Mouse (Mus musculus): ENCODE data around the gene Rab3b. TPM values are rescaled to one million over a fixed set of nuclear protein-coding genes. Genes with fewer than 3 reads are reported as not detected.
A peak's percentile ranks its signal among the peaks of the same experiment; 100 is the strongest.

Rab3b gene
- polyA plus RNA-seq, 1 experiment from 2014 or later = 16.3 TPM

DNA sequence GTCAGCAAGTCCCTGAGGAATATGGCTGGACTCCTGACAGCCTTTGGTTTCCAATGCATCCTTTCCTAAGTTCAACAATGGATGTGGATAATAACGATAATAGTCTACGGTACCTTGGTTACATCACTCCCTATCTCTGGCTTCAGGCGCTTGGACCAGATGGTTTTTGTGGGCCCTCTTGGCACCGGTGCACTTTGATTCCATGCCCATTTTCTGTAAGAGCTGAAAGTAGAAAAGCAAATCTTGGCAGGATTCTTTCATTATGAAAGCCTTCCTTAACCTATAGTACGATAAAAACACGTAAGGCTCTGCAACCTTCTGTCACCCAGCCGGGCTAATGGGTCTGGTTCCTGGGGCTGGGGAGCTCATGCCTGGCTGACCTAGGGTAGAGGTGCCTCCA lies 70.3 kb downstream of the Rab3b start:
- H3K9me3 ChIP-seq (ENCODE audit: control insufficient read depth, low read depth, low read length) = no peaks in the 10 kb centered on the region
- no peaks in the 10 kb centered on the region for H3K36me3 ChIP-seq (ENCODE audit: control insufficient read depth, insufficient read depth, low read length)
- WGBS = 86% methylated on average over 7 of the region's 7 CpGs
- H3K4me1 ChIP-seq (ENCODE audit: control insufficient read depth, insufficient read depth, low read length) = no peaks in the 10 kb centered on the region
- H3K9ac ChIP-seq (replicated peaks; ENCODE audit: low read depth, low read length) = no peak overlapping the region
- H3K27me3 ChIP-seq (ENCODE audit: control insufficient read depth, insufficient read depth, low read length) = no peaks in the 10 kb centered on the region
- H3K27ac ChIP-seq (ENCODE audit: low read length) = no peak overlapping the region
- H3K4me3 ChIP-seq (ENCODE audit: low read depth, low read length) = no peak overlapping the region
- ATAC-seq (ENCODE audit: insufficient number of reproducible peaks, insufficient read depth, low FRiP score, low read depth) = no peak
- H3K4me2 ChIP-seq (replicated peaks; ENCODE audit: low read depth, low read length) = no peak overlapping the region

DNA sequence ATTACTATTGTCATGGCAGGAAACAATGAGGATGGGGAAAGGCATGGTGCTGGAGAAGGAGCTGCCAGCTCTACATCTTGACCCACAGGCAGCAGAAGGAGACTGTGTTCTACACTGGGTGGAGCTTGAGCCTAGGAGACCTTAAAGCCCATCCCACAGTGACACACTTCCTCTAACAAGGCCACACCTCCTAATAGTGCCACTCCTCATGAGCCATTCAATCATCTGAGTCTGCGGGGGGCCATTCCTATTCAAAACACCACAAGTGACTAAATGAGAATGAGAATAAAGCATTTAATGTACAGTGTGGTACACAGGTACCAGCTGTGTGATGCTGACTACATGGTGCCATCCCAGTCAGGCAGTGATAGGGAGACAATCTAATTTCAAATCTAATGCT lies 71.3 kb downstream of the Rab3b start:
- Histone ChIP-seq H3K4me2 (replicated peaks; ENCODE audit: low read depth, low read length) (no peak overlapping the region), H3K9ac (replicated peaks; ENCODE audit: low read depth, low read length) (no peak overlapping the region), H3K27ac (ENCODE audit: low read length) (no peak overlapping the region), H3K27me3 (ENCODE audit: control insufficient read depth, insufficient read depth, low read length) (no peaks in the 10 kb centered on the region), H3K4me1 (ENCODE audit: control insufficient read depth, insufficient read depth, low read length) (no peaks in the 10 kb centered on the region), H3K36me3 (ENCODE audit: control insufficient read depth, insufficient read depth, low read length) (no peaks in the 10 kb centered on the region), H3K9me3 (ENCODE audit: control insufficient read depth, low read depth, low read length) (no peaks in the 10 kb centered on the region), H3K4me3 (ENCODE audit: low read depth, low read length) (no peak overlapping the region)
- 91% methylated on average over 1 of the region's 1 CpGs for WGBS
- no peak for ATAC-seq (ENCODE audit: insufficient number of reproducible peaks, insufficient read depth, low FRiP score, low read depth)

DNA sequence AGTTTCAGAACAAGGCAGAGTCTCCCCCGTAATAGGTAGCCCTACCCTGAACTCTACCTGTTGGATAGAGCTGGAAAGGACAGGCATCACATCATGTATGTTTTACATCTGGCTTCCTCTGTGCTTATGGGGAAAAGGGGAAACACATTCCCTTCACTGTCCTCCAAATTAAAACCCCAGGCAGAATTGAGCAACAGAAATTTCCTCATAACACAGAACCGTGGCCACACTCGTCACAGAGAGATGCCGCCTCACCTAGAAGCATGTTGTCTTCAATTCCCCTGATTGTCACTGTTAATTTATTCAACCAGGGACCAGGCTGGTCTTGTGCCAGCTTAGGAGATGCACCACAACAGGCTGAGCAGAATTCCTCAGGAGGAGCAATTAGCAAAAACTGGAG lies 72.8 kb downstream of the Rab3b start:
- Histone ChIP-seq H3K36me3 (ENCODE audit: control insufficient read depth, insufficient read depth, low read length) (no peaks in the 10 kb centered on the region), H3K27me3 (ENCODE audit: control insufficient read depth, insufficient read depth, low read length) (no peaks in the 10 kb centered on the region), H3K4me3 (ENCODE audit: low read depth, low read length) (no peak overlapping the region), H3K4me2 (replicated peaks; ENCODE audit: low read depth, low read length) (no peak overlapping the region), H3K27ac (ENCODE audit: low read length) (no peak overlapping the region), H3K9me3 (ENCODE audit: control insufficient read depth, low read depth, low read length) (no peaks in the 10 kb centered on the region), H3K4me1 (ENCODE audit: control insufficient read depth, insufficient read depth, low read length) (no peaks in the 10 kb centered on the region), H3K9ac (replicated peaks; ENCODE audit: low read depth, low read length) (no peak overlapping the region)
- WGBS = 91% methylated on average over 4 of the region's 4 CpGs
- no peak for ATAC-seq (ENCODE audit: insufficient number of reproducible peaks, insufficient read depth, low FRiP score, low read depth)

DNA sequence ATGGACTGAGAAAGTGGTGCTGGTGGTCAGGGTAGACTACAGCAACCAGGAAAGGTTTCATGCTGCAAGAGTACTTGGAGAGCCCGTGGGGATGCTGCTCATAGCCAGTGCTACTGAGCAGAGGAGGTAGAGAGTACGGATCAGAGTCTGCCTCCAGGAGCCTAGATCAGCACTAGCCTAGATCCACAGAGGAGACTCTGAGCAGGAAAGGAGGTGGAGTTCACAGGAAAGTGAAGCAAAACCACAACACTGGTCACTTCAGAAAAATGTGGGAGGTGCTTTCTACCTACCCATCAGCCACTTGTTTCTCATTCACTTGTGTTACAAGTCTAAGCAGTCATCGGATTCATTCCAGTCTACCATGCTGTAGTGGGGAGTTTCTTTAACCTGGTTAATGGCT lies 80.8 kb downstream of the Rab3b start:
- H3K27ac ChIP-seq (ENCODE audit: low read length) = no peak overlapping the region
- H3K36me3 ChIP-seq (ENCODE audit: control insufficient read depth, insufficient read depth, low read length) = no peaks in the 10 kb centered on the region
- H3K4me3 ChIP-seq (ENCODE audit: low read depth, low read length) = no peak overlapping the region
- 92% methylated on average over 3 of the region's 3 CpGs for WGBS
- H3K4me2 ChIP-seq (replicated peaks; ENCODE audit: low read depth, low read length) = no peak overlapping the region
- ATAC-seq (ENCODE audit: insufficient number of reproducible peaks, insufficient read depth, low FRiP score, low read depth) = no peak
- H3K27me3 ChIP-seq (ENCODE audit: control insufficient read depth, insufficient read depth, low read length) = no peaks in the 10 kb centered on the region
- H3K9me3 ChIP-seq (ENCODE audit: control insufficient read depth, low read depth, low read length) = no peaks in the 10 kb centered on the region
- H3K9ac ChIP-seq (replicated peaks; ENCODE audit: low read depth, low read length) = no peak overlapping the region
- H3K4me1 ChIP-seq (ENCODE audit: control insufficient read depth, insufficient read depth, low read length) = no peaks in the 10 kb centered on the region

DNA sequence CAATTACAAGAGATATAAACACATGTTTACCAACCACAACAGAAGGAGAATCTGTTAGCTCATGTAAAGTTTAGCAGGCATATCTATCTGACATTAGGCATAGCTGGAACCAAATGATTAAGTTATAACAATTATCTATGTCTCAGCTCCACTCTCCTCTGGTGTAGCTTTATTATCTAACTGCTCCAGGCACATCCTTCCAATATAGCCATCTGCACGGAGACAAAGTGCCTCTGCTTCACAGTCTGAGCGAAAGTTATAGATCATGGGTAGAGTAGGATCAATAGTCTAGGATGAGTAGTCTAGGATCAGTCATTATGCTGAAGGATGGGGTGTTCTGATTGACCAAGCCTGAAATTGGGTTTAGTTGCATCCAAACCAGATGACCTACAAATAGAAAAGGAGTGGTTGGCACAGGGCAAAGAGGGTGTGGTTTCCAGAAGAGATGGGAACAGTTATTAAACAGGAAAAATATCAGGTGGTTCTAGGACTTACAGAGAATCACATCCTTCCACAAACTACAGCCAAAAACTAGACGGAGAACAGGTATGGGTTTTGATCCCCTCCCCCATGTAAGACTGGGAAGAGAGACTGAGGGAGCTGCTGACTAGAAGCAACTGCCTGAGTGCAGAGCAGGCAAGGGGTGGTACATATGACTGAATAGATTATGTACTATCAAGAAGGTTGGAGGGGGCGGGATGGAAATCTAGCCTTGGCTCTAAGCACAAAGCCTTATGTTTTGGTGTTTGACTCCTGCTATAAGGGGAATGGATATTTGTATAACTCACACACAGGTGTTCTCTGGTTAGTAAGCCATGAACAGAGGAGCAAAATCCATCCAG lies 82.0 kb downstream of the Rab3b start:
- H3K4me3 ChIP-seq (ENCODE audit: low read depth, low read length) = no peak overlapping the region
- no peak overlapping the region for H3K4me2 ChIP-seq (replicated peaks; ENCODE audit: low read depth, low read length)
- no peak overlapping the region for H3K27ac ChIP-seq (ENCODE audit: low read length)
- H3K4me1 ChIP-seq (ENCODE audit: control insufficient read depth, insufficient read depth, low read length) = no peaks in the 10 kb centered on the region
- no peak overlapping the region for H3K9ac ChIP-seq (replicated peaks; ENCODE audit: low read depth, low read length)
- peak; percentile 67; the same call in 1 of the 2 replicates for ATAC-seq (ENCODE audit: insufficient number of reproducible peaks, insufficient read depth, low FRiP score, low read depth)
- H3K9me3 ChIP-seq (ENCODE audit: control insufficient read depth, low read depth, low read length) = no peaks in the 10 kb centered on the region
- H3K27me3 ChIP-seq (ENCODE audit: control insufficient read depth, insufficient read depth, low read length) = no peaks in the 10 kb centered on the region
- 84% methylated on average over 4 of the region's 4 CpGs for WGBS
- H3K36me3 ChIP-seq (ENCODE audit: control insufficient read depth, insufficient read depth, low read length) = no peaks in the 10 kb centered on the region

DNA sequence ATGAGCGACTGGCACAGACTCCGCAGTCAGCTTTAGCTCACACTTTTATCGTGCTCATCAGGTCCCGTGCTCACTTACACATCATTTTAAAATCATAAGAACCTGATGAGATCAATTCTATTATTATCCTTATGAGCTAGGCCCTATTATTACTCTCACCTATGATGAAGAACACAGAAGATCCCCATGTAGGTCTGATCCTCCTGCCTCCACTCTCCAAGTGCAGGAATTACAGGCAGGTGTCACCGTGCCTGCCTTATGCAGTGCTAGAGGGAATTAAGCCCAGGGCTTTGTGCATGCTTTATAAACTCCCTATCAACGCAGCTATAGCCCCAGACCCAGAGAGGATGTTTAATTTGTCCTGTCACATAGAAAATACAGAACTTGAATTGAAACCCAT lies 84.2 kb downstream of the Rab3b start:
- ATAC-seq (ENCODE audit: insufficient number of reproducible peaks, insufficient read depth, low FRiP score, low read depth) = no peak
- no peaks in the 10 kb centered on the region for H3K27me3 ChIP-seq (ENCODE audit: control insufficient read depth, insufficient read depth, low read length)

DNA sequence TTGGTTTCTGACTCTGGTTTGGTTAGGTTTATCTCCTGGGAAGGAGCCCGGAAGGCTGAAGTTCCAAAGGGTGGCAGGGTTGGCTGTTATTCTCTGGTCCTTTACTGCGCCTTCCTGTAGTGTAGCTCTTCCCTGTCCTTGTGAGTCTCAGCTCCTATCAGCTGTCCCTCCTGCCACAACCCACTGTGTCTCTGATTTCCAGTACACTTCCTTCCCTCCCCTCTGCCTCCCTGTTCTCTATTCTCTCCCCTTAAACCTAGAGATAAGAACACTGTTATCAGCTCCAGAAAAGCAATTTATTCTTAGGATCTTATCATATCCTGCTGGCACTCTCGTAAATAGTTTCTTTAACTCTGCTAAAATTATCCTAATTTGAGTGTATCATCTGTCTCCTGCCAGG lies 90.7 kb downstream of the Rab3b start:
- H3K27ac ChIP-seq (ENCODE audit: low read length) = no peak overlapping the region
- no peaks in the 10 kb centered on the region for H3K9me3 ChIP-seq (ENCODE audit: control insufficient read depth, low read depth, low read length)
- 51% methylated on average over 3 of the region's 3 CpGs for WGBS
- no peaks in the 10 kb centered on the region for H3K27me3 ChIP-seq (ENCODE audit: control insufficient read depth, insufficient read depth, low read length)
- H3K4me1 ChIP-seq (ENCODE audit: control insufficient read depth, insufficient read depth, low read length) = no peaks in the 10 kb centered on the region
- no peak overlapping the region for H3K9ac ChIP-seq (replicated peaks; ENCODE audit: low read depth, low read length)
- H3K36me3 ChIP-seq (ENCODE audit: control insufficient read depth, insufficient read depth, low read length) = no peaks in the 10 kb centered on the region
- no peak overlapping the region for H3K4me3 ChIP-seq (ENCODE audit: low read depth, low read length)
- ATAC-seq (ENCODE audit: insufficient number of reproducible peaks, insufficient read depth, low FRiP score, low read depth) = no peak
- no peak overlapping the region for H3K4me2 ChIP-seq (replicated peaks; ENCODE audit: low read depth, low read length)

More for the DNA sequence above, 84.2 kb downstream of the Rab3b start:
- no peak overlapping the region for H3K4me3 ChIP-seq (ENCODE audit: low read depth, low read length)
- 80% methylated on average over 6 of the region's 6 CpGs for WGBS
- H3K36me3 ChIP-seq (ENCODE audit: control insufficient read depth, insufficient read depth, low read length) = no peaks in the 10 kb centered on the region
- no peaks in the 10 kb centered on the region for H3K9me3 ChIP-seq (ENCODE audit: control insufficient read depth, low read depth, low read length)
- no peak overlapping the region for H3K4me2 ChIP-seq (replicated peaks; ENCODE audit: low read depth, low read length)
- no peak overlapping the region for H3K27ac ChIP-seq (ENCODE audit: low read length)
- no peaks in the 10 kb centered on the region for H3K4me1 ChIP-seq (ENCODE audit: control insufficient read depth, insufficient read depth, low read length)
- H3K9ac ChIP-seq (replicated peaks; ENCODE audit: low read depth, low read length) = no peak overlapping the region

DNA sequence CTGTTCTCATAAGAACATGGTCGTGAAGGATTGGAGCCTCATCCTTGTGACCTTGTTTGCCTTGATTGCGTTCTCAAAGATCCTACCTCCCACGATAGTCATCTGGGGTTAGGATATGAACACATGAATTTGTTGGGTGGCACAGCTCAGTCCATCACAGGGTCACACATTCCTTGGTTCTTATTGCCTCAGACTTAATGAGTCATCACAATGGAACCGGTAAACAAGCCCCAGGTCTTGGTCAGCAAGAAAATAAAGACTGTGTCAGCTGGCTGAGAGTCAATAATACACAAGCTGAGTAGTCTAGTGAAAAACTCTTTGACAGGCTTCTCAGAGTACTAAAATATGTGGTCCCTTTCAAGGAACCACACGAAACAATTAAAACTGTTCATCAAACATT lies 92.2 kb downstream of the Rab3b start:
- no peak overlapping the region for H3K27ac ChIP-seq (ENCODE audit: low read length)

More for the DNA sequence above, 92.2 kb downstream of the Rab3b start:
- Histone ChIP-seq H3K4me1 (ENCODE audit: control insufficient read depth, insufficient read depth, low read length) (no peaks in the 10 kb centered on the region), H3K9me3 (ENCODE audit: control insufficient read depth, low read depth, low read length) (no peaks in the 10 kb centered on the region), H3K36me3 (ENCODE audit: control insufficient read depth, insufficient read depth, low read length) (no peaks in the 10 kb centered on the region), H3K27me3 (ENCODE audit: control insufficient read depth, insufficient read depth, low read length) (no peaks in the 10 kb centered on the region), H3K9ac (replicated peaks; ENCODE audit: low read depth, low read length) (no peak overlapping the region), H3K4me2 (replicated peaks; ENCODE audit: low read depth, low read length) (no peak overlapping the region), H3K4me3 (ENCODE audit: low read depth, low read length) (no peak overlapping the region)
- ATAC-seq (ENCODE audit: insufficient number of reproducible peaks, insufficient read depth, low FRiP score, low read depth) = no peak
- 68% methylated on average over 5 of the region's 5 CpGs for WGBS

All from stomach, embryonic 14.5 days (tissue).